Mouse (Mus musculus) megakaryocyte, embryonic 14.5 days (primary cell): ENCODE measurements around the gene Zfp541. TPM values are rescaled to one million over a fixed set of nuclear protein-coding genes. Genes with fewer than 3 reads are reported as not detected.
A peak's percentile ranks its signal among the peaks of the same experiment; 100 is the strongest.

Experiments used
- H3K27me3 ChIP-seq: replicated peaks from 2 replicates; pipeline ENCODE3; 2012; ENCODE audit warnings: inconsistent platforms
- H3K36me3 ChIP-seq: replicated peaks from 2 replicates; pipeline ENCODE3; 2012; ENCODE audit warnings: low read length, inconsistent platforms, mixed read lengths
- H3K4me1 ChIP-seq: 2 replicates; pipeline ENCODE4 v1.6.1; 2012; ENCODE audit warnings: inconsistent platforms
- H3K4me3 ChIP-seq: replicated peaks from 2 replicates; pipeline ENCODE3; 2012; ENCODE audit warnings: moderate library complexity, mild to moderate bottlenecking, inconsistent platforms
- H3K9me3 ChIP-seq: 2 replicates; pipeline ENCODE4 v1.6.1; 2012; ENCODE audit warnings: inconsistent platforms
- FLI1 ChIP-seq: IDR thresholded peaks from 2 replicates; pipeline ENCODE4 v1.6.1; 2012; ENCODE audit warnings: low read length, inconsistent platforms, mixed read lengths
- GATA1 ChIP-seq: IDR thresholded peaks from 3 replicates; pipeline ENCODE4 v1.6.1; 2012; ENCODE audit warnings: mixed read lengths, low read length, inconsistent platforms, borderline replicate concordance
- polyA plus RNA-seq: library from polyadenylated mRNA; stranded (reverse); fragments of >175 nt; gene quantifications from 2 replicates; pipeline ENCODE4 v1.2.3, GENCODE M21; 2012; ENCODE audit warnings: low replicate concordance; ENCODE audit not compliant: insufficient read depth

The Zfp541 gene
- polyA plus RNA-seq, 1 experiment, result 0.15 TPM

- no peak for TF ChIP-seq FLI1
- TF ChIP-seq GATA1, result no peak
- H3K4me3 ChIP-seq, result peak overlapping the region; percentile 100
- peaks cover 68% of the 10 kb centered on the region for H3K4me1 ChIP-seq
- no peaks in the 10 kb centered on the region for H3K9me3 ChIP-seq
- no peaks in the 10 kb centered on the region for H3K27me3 ChIP-seq
- peaks cover 22% of the 10 kb centered on the region for H3K36me3 ChIP-seq
Measured at GRCm38 (mm10) chr7:16044531-16044930, 17.1 kb upstream of the Zfp541 start.

DNA sequence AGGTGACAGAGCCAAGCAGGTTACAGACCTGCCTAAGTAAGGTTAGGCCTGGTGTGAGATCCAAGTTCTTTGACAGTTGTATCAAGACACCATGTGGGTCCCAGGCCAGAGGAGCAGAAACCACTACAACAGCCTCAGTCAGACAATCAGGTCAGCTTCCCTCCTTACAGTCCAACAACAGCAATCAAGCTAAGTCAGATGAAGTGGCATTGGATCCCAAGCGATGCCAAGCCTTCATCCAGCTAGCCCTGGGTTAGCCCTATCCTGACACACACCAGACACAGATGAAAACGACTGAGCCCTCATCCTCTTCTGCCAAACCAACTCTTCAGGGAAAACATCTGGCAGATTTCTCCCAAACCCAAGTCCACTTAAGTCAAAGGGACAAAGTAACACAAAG lies 16.1 kb upstream of the Zfp541 start:
- Histone ChIP-seq H3K4me3 (peak overlapping the region; percentile 100), H3K4me1 (peaks cover 68% of the 10 kb centered on the region), H3K27me3 (no peaks in the 10 kb centered on the region), H3K36me3 (peaks cover 29% of the 10 kb centered on the region), H3K9me3 (no peaks in the 10 kb centered on the region)
- no peak for TF ChIP-seq FLI1
- no peak for TF ChIP-seq GATA1

DNA sequence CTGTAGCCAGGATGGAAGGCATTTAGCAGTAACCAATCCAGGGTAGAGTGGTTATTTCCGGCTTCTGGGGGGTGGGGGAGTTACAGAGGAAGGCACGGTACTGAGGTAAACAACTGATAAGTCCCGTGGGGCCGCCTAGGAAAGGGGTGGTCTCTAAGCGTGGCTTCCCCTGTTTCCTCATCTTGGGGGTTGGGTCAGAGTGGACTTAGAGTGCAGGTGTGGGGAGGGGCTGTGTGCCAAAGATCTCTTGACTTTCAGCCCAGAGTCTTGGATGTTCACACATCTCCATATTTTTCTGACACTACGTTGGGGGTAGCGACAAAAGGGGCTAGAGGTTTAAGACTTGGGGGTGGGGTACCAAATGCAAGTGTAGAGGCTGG lies 15.5 kb upstream of the Zfp541 start:
- peak overlapping the region; percentile 100 for H3K4me3 ChIP-seq
- H3K9me3 ChIP-seq, result no peaks in the 10 kb centered on the region
- peaks cover 68% of the 10 kb centered on the region for H3K4me1 ChIP-seq
- peaks cover 33% of the 10 kb centered on the region for H3K36me3 ChIP-seq
- no peak for TF ChIP-seq FLI1
- no peak for TF ChIP-seq GATA1
- H3K27me3 ChIP-seq, result no peaks in the 10 kb centered on the region

DNA sequence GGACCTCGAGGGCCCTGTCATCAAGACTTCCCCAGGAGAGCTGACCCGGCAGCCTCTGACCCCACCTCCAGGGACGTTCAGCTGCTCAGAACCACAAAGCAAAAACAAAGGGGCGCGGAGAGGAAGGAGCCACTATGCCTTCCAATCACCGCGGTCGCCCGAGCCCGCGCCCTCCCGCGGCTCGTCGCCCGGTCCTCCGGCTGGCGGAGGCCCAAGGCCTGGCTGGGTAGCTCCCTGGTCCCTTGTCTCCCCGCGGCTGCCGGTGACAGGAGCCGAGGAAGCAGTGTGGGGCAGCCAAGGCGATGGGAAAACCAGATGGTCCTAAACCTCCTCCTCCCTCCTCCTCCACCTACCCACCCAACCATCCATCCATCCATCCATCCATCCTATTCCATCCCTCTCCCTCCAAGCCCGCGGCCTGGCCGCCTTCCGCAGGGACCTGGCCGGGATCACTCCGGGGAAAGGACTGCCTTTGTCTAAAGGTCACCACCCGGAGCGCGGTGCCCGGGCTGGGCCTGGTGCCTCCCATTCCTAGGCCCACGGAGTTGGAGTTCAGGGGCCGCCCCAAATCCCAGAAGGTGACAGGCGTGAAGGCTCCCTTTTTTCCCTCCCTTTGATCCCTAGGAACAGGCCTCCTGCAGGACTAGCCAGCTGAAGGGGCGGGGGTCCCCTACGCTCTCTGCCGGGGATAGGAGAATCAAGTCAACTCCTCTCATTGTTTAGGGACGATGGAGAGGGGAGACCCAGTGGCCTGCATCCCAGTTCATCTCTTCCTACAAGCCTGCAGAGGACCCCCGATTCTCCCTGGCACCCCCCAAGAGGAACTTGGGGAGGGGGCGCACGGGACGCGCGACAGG lies 14.9 kb upstream of the Zfp541 start:
- TF ChIP-seq FLI1, result no peak
- no peak for TF ChIP-seq GATA1
- H3K36me3 ChIP-seq, result peaks cover 30% of the 10 kb centered on the region
- H3K4me3 ChIP-seq, result peak overlapping the region; percentile 100
- no peaks in the 10 kb centered on the region for H3K27me3 ChIP-seq
- no peaks in the 10 kb centered on the region for H3K9me3 ChIP-seq
- peaks cover 67% of the 10 kb centered on the region for H3K4me1 ChIP-seq

DNA sequence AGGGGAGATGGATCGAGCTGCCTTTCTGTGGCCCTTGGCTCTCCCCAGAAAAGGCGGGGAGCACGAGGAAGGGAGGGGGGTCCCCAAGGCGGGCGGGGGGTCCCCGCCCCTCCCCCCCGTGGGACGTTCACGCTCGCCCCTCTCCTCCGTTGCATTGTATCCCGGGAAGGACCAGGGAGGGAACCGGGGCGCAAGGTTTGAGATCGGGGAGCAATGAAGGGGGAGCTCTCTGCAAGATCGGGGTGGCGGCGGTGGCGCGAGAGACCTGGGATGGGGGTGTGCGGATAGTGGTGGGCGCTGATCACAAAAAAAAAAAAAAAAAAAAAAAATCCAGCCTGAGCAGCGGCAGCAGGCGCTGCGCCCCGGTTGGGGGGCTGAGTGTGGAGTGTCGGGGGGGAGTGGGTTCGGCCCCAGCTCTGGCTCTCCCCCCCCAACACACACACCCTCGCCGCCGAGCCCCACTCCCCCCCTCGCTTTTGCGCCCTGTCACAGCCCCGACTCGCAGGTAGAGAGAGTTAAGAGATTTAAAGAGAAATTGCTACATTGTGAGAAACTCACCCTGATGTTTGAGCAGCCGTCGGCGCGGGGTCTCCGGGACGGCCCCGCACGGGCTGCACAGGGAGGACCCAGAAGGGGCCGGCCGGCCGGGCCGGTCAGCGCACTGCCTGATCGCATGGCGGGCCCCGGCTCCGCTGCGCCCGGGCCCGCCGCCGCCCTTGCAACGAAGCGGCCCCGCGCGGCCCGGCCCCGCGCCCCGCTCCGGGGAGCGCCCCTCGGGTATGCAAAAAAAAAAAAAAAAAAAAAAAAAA lies 14.1 kb upstream of the Zfp541 start, which contains the start of gene Bicra:
Bicra (minus strand) TSS at position 584 of the 809 bp plus-strand sequence.
- H3K27me3 ChIP-seq, result no peaks in the 10 kb centered on the region
- peaks cover 24% of the 10 kb centered on the region for H3K36me3 ChIP-seq
- H3K4me1 ChIP-seq, result peaks cover 61% of the 10 kb centered on the region
- no peak for TF ChIP-seq FLI1
- no peak for TF ChIP-seq GATA1
- H3K4me3 ChIP-seq, result peak within 1 kb of the TSS; percentile 100
- no peaks in the 10 kb centered on the region for H3K9me3 ChIP-seq

DNA sequence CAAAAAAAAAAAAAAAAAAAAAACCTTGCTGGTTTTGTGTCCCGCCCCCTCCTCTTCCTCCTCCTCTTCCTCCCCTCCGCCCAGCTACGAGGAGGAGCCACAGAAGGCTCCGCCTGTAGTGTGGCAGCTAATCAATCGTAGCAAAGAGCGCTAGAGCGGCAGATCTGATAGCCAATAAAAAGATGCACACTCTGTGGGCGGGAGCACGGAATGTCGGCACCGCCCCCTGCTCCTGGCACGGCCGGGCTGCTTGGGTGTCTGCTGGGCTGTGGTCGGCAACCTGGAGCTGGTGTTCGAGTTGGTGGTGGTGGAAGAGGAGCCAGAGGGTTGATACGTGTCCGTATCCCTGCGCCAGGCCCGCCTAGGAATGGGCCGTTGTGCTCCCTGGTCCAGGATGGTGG lies 13.4 kb upstream of the Zfp541 start:
- TF ChIP-seq FLI1 (no peak), GATA1 (no peak)
- Histone ChIP-seq H3K36me3 (peaks cover 17% of the 10 kb centered on the region), H3K27me3 (no peaks in the 10 kb centered on the region), H3K9me3 (no peaks in the 10 kb centered on the region), H3K4me3 (peak overlapping the region; percentile 100), H3K4me1 (peaks cover 55% of the 10 kb centered on the region)

DNA sequence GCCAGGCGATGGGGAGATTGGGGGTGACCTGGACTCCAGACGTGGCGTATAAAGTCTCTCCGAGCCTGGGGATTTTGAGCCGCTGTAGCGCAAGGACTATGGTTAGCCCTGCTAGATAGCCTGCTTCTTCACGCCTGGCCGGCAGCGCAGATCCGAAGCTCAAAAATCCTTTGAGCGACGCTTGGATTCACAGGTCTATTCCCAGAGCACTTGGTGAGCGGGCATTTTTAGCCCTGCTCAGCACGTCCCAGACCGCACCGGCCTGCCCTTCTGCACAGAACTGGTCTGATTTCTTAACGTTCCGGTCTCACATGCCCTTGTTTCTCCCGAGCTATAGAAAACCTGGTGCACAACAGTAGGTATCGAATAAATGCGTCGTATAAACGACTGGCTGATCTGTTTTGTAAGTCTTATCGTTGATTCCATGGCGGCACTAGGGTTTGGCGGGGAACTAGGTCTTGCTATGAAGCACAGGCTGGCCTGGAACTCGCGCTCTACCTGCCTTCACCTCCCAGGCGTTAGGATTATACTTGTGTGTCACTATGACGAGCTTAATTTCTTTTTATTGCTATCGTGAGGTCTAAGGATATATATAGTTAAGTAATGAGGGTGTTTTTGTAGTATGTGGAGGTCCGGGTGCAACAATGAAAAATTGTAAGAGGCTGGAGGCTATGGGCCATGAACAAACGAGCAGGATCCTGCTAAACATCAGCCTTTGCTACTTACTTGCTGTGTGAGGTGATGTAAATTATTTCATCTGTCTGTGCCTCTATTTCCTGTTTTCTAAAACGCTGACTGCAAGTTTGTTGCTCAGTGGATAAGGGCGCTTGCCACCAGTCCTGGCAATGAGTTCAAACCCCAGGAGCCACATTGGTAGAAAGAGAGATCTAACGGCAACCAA lies 12.7 kb upstream of the Zfp541 start:
- Histone ChIP-seq H3K27me3 (no peaks in the 10 kb centered on the region), H3K9me3 (no peaks in the 10 kb centered on the region), H3K4me1 (peaks cover 55% of the 10 kb centered on the region), H3K36me3 (peaks cover 14% of the 10 kb centered on the region), H3K4me3 (peak overlapping the region; percentile 100)
- TF ChIP-seq FLI1 (no peak), GATA1 (no peak)

DNA sequence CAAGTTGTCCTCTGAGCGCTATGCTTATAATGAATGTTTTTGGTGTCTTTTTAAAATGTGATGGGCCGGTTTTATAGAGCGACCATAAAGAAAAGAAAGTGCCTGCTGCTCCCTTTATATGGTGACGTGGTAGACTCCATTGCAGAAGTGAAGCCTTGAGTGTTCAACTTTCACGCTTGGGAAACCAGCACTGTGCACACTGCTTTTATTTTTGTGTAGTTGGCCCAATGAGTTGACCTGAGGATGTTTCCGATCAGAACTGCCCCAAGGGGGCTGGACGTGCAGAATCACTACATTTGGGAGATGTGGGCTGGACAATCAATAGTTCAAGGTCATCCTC lies 12.1 kb upstream of the Zfp541 start:
- H3K4me1 ChIP-seq, result peaks cover 55% of the 10 kb centered on the region
- TF ChIP-seq FLI1 (no peak), GATA1 (no peak)
- H3K36me3 ChIP-seq, result peaks cover 14% of the 10 kb centered on the region

GRCm38 (mm10) chr7:16050600-16050999 lies 11.0 kb upstream of the Zfp541 start:
- no peak for TF ChIP-seq GATA1
- no peak for TF ChIP-seq FLI1
- H3K4me1 ChIP-seq, result peaks cover 55% of the 10 kb centered on the region
- H3K4me3 ChIP-seq, result peak overlapping the region; percentile 100
- H3K9me3 ChIP-seq, result no peaks in the 10 kb centered on the region
- no peaks in the 10 kb centered on the region for H3K27me3 ChIP-seq
- H3K36me3 ChIP-seq, result peaks cover 14% of the 10 kb centered on the region

More for the DNA sequence above, 12.1 kb upstream of the Zfp541 start:
- peak overlapping the region; percentile 100 for H3K4me3 ChIP-seq
- H3K27me3 ChIP-seq, result no peaks in the 10 kb centered on the region
- H3K9me3 ChIP-seq, result no peaks in the 10 kb centered on the region
